Mouse (Mus musculus): ENCODE measurements around the gene Ccdc187. TPM values are rescaled to one million over a fixed set of nuclear protein-coding genes. Genes with fewer than 3 reads are reported as not detected.

Gene Ccdc187
- polyA plus RNA-seq, 1 experiment from 2014 or later, result not detected

Other genes with a start within 250 kb of the Ccdc187 start
- 4.0 TPM in 2 replicates for gene Nacc2, start 171.3 kb downstream of the Ccdc187 start, polyA plus RNA-seq (2014; fragmentation: Nextera tagmentation; extraction: Ambion mirVana)
- 0.09 TPM in 1 of 2 replicates, not detected in the other for gene Lhx3, start 86.3 kb downstream of the Ccdc187 start, polyA plus RNA-seq (2014; fragmentation: Nextera tagmentation; extraction: Ambion mirVana)
- gene Qsox2, start 57.0 kb downstream of the Ccdc187 start, polyA plus RNA-seq (2014; fragmentation: Nextera tagmentation; extraction: Ambion mirVana), result 13.5 and 14.7 TPM in 2 replicates
- 17.0 and 18.9 TPM in 2 replicates for gene Gpsm1, start 21.0 kb upstream of the Ccdc187 start, polyA plus RNA-seq (2014; fragmentation: Nextera tagmentation; extraction: Ambion mirVana)
- 23.0 and 23.8 TPM in 2 replicates for gene Dnlz, start 57.6 kb upstream of the Ccdc187 start, polyA plus RNA-seq (2014; fragmentation: Nextera tagmentation; extraction: Ambion mirVana)
- gene Card9, start 66.4 kb upstream of the Ccdc187 start, polyA plus RNA-seq (2014; fragmentation: Nextera tagmentation; extraction: Ambion mirVana), result 1.1 and 1.7 TPM in 2 replicates
- gene Snapc4, start 86.1 kb upstream of the Ccdc187 start, polyA plus RNA-seq (2014; fragmentation: Nextera tagmentation; extraction: Ambion mirVana), result 36.4 and 41.6 TPM in 2 replicates
- 94.4 and 95.7 TPM in 2 replicates for gene Entr1, start 94.8 kb upstream of the Ccdc187 start, polyA plus RNA-seq (2014; fragmentation: Nextera tagmentation; extraction: Ambion mirVana)
- 147 and 150 TPM in 2 replicates for gene Pmpca, start 94.8 kb upstream of the Ccdc187 start, polyA plus RNA-seq (2014; fragmentation: Nextera tagmentation; extraction: Ambion mirVana)
- 17.7 and 19.2 TPM in 2 replicates for gene Inpp5e, start 114.6 kb upstream of the Ccdc187 start, polyA plus RNA-seq (2014; fragmentation: Nextera tagmentation; extraction: Ambion mirVana)
- 33.7 TPM in 2 replicates for gene Sec16a, start 150.7 kb upstream of the Ccdc187 start, polyA plus RNA-seq (2014; fragmentation: Nextera tagmentation; extraction: Ambion mirVana)
- gene Notch1, start 222.1 kb upstream of the Ccdc187 start, polyA plus RNA-seq (2014; fragmentation: Nextera tagmentation; extraction: Ambion mirVana), result 7.1 and 10.5 TPM in 2 replicates

Measured in liver, embryonic 11.5 days (tissue).